Mouse (Mus musculus): Measurements from ENCODE around the gene Lsm14b. TPM values are rescaled to one million over a fixed set of nuclear protein-coding genes. Genes with fewer than 3 reads are reported as not detected.

The Lsm14b gene
- polyA plus RNA-seq, 1 experiment, result 55.6 TPM

DNA sequence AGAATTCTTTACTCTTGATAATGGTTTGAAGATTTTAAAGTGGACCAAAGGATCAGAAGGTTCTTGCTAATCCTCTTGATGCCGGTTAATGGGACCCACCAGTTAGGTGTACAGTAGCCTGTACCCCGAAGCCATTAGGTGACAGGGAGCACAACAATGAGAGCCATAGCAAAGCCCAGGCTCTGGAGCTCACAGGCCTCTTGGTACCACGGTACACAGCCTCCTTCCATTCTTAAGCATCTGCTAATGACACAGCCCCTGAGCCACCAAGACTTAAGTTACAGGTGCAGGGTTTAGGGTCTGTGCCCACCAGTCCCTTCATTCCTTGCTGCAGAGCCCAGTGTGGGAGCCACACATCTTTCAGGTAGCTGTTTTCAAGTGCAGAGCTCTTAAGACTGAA is 46.5 kb upstream of the Lsm14b start:
- no peak overlapping the region for H3K9ac ChIP-seq (ENCODE audit: low read depth, poor library complexity, severe bottlenecking)
- no peak for TF ChIP-seq EP300 (IDR thresholded peaks at IDR 0.05; ENCODE audit: insufficient read depth, low read depth, low read length)
- TF ChIP-seq POLR2A (IDR thresholded peaks at IDR 0.05; ENCODE audit: insufficient read depth, low read length), result no peak
- TF ChIP-seq CTCF (IDR thresholded peaks at IDR 0.05; ENCODE audit: low read depth, low read length), result no peak
- H3K4me3 ChIP-seq (ENCODE audit: low read depth, low read length), result no peak overlapping the region
- no peak overlapping the region for H3K27ac ChIP-seq (ENCODE audit: insufficient read depth, low read length)
- H3K4me1 ChIP-seq (ENCODE audit: control insufficient read depth, insufficient read depth, low read length), result peaks cover 3% of the 10 kb centered on the region
- no peaks in the 10 kb centered on the region for H3K27me3 ChIP-seq (ENCODE audit: control insufficient read depth, insufficient read depth, low read length, poor library complexity, severe bottlenecking)
- H3K36me3 ChIP-seq (ENCODE audit: control insufficient read depth, insufficient read depth, low read length, poor library complexity, severe bottlenecking), result no peaks in the 10 kb centered on the region
- H3K9me3 ChIP-seq (replicated peaks; ENCODE audit: control insufficient read depth, insufficient read depth, low read length, poor library complexity, severe bottlenecking), result no peaks in the 10 kb centered on the region

DNA sequence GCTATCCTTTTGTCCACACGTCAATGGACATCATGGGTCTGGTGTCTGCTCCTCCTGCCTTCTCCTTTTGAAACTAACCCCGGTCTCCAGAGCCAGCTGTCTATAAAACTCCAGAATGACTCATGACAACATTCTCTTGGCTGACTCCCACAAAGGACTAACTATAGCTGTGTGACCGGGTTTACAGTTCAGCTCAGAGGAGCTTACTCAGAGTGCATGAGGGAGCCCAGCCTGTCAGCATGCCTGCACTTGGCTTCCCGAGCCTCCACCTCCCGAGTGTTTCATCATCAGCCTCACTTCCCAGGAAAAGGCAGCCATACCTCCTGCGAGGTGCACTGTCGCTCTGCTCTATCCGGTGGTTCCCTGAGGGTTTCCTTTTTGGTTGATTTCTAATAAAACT is 45.0 kb upstream of the Lsm14b start:
- H3K27ac ChIP-seq (ENCODE audit: insufficient read depth, low read length), result no peak overlapping the region
- no peak overlapping the region for H3K4me3 ChIP-seq (ENCODE audit: low read depth, low read length)
- no peaks in the 10 kb centered on the region for H3K9me3 ChIP-seq (replicated peaks; ENCODE audit: control insufficient read depth, insufficient read depth, low read length, poor library complexity, severe bottlenecking)
- no peak overlapping the region for H3K9ac ChIP-seq (ENCODE audit: low read depth, poor library complexity, severe bottlenecking)
- TF ChIP-seq POLR2A (IDR thresholded peaks at IDR 0.05; ENCODE audit: insufficient read depth, low read length) (no peak), CTCF (IDR thresholded peaks at IDR 0.05; ENCODE audit: low read depth, low read length) (no peak), EP300 (IDR thresholded peaks at IDR 0.05; ENCODE audit: insufficient read depth, low read depth, low read length) (no peak)
- H3K27me3 ChIP-seq (ENCODE audit: control insufficient read depth, insufficient read depth, low read length, poor library complexity, severe bottlenecking), result no peaks in the 10 kb centered on the region
- H3K36me3 ChIP-seq (ENCODE audit: control insufficient read depth, insufficient read depth, low read length, poor library complexity, severe bottlenecking), result no peaks in the 10 kb centered on the region
- no peaks in the 10 kb centered on the region for H3K4me1 ChIP-seq (ENCODE audit: control insufficient read depth, insufficient read depth, low read length)

- H3K9me3 ChIP-seq (replicated peaks; ENCODE audit: control insufficient read depth, insufficient read depth, low read length, poor library complexity, severe bottlenecking), result no peaks in the 10 kb centered on the region
- no peaks in the 10 kb centered on the region for H3K27me3 ChIP-seq (ENCODE audit: control insufficient read depth, insufficient read depth, low read length, poor library complexity, severe bottlenecking)
- TF ChIP-seq EP300 (IDR thresholded peaks at IDR 0.05; ENCODE audit: insufficient read depth, low read depth, low read length), result no peak
- no peak for TF ChIP-seq POLR2A (IDR thresholded peaks at IDR 0.05; ENCODE audit: insufficient read depth, low read length)
- TF ChIP-seq CTCF (IDR thresholded peaks at IDR 0.05; ENCODE audit: low read depth, low read length), result no peak
- no peaks in the 10 kb centered on the region for H3K4me1 ChIP-seq (ENCODE audit: control insufficient read depth, insufficient read depth, low read length)
- no peak overlapping the region for H3K27ac ChIP-seq (ENCODE audit: insufficient read depth, low read length)
- no peak overlapping the region for H3K9ac ChIP-seq (ENCODE audit: low read depth, poor library complexity, severe bottlenecking)
- H3K4me3 ChIP-seq (ENCODE audit: low read depth, low read length), result no peak overlapping the region
- no peaks in the 10 kb centered on the region for H3K36me3 ChIP-seq (ENCODE audit: control insufficient read depth, insufficient read depth, low read length, poor library complexity, severe bottlenecking)
Measured at GRCm38 (mm10) chr2:179980616-179981015, 44.2 kb upstream of the Lsm14b start.

DNA sequence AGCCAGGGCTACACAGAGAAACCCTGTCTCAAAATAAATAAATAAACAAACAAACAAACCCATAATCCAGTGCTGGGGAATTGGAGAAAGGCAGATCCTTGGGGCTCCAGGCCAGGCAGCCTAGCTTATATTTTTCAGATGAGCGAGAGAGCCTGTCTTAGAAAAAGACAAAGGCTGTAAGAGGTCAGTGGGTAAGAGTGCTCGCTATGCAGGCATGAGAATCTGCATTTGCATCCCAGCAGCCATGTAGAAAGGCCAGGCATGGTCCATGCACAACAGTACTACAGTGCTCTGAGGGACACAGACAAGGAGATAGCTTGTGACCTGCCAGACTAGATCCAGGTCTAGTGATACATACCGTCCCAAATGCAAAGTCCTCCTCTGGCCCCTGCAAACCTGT is 42.1 kb upstream of the Lsm14b start:
- Histone ChIP-seq H3K27ac (ENCODE audit: insufficient read depth, low read length) (no peak overlapping the region), H3K9ac (ENCODE audit: low read depth, poor library complexity, severe bottlenecking) (no peak overlapping the region), H3K4me1 (ENCODE audit: control insufficient read depth, insufficient read depth, low read length) (no peaks in the 10 kb centered on the region), H3K27me3 (ENCODE audit: control insufficient read depth, insufficient read depth, low read length, poor library complexity, severe bottlenecking) (no peaks in the 10 kb centered on the region), H3K9me3 (replicated peaks; ENCODE audit: control insufficient read depth, insufficient read depth, low read length, poor library complexity, severe bottlenecking) (no peaks in the 10 kb centered on the region), H3K4me3 (ENCODE audit: low read depth, low read length) (no peak overlapping the region), H3K36me3 (ENCODE audit: control insufficient read depth, insufficient read depth, low read length, poor library complexity, severe bottlenecking) (no peaks in the 10 kb centered on the region)
- TF ChIP-seq CTCF (IDR thresholded peaks at IDR 0.05; ENCODE audit: low read depth, low read length) (no peak), EP300 (IDR thresholded peaks at IDR 0.05; ENCODE audit: insufficient read depth, low read depth, low read length) (no peak), POLR2A (IDR thresholded peaks at IDR 0.05; ENCODE audit: insufficient read depth, low read length) (no peak)

DNA sequence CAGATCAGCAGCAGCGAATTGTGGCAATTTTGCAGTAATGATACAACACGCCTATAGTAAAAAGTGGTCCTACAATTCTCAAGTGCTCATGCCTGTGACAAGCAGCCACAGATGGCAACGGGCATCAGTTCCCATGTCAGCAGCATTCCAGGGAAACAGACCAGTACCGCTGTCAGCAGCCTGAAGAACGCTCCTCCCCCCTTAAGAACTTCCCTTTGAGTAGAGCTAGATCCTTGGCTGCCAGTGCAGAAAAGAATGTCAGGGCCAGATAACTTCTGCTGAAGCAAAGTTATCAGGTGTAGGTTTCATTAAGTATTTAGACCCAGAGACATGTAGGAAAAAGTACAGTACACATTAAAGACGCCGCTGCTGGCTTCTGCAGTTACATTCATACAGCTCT is 40.0 kb upstream of the Lsm14b start:
- Histone ChIP-seq H3K27ac (ENCODE audit: insufficient read depth, low read length) (no peak overlapping the region), H3K4me3 (ENCODE audit: low read depth, low read length) (no peak overlapping the region), H3K9ac (ENCODE audit: low read depth, poor library complexity, severe bottlenecking) (no peak overlapping the region), H3K4me1 (ENCODE audit: control insufficient read depth, insufficient read depth, low read length) (no peaks in the 10 kb centered on the region), H3K27me3 (ENCODE audit: control insufficient read depth, insufficient read depth, low read length, poor library complexity, severe bottlenecking) (no peaks in the 10 kb centered on the region), H3K9me3 (replicated peaks; ENCODE audit: control insufficient read depth, insufficient read depth, low read length, poor library complexity, severe bottlenecking) (no peaks in the 10 kb centered on the region), H3K36me3 (ENCODE audit: control insufficient read depth, insufficient read depth, low read length, poor library complexity, severe bottlenecking) (no peaks in the 10 kb centered on the region)
- TF ChIP-seq CTCF (IDR thresholded peaks at IDR 0.05; ENCODE audit: low read depth, low read length) (no peak), EP300 (IDR thresholded peaks at IDR 0.05; ENCODE audit: insufficient read depth, low read depth, low read length) (no peak), POLR2A (IDR thresholded peaks at IDR 0.05; ENCODE audit: insufficient read depth, low read length) (no peak)

GRCm38 (mm10) chr2:179985695-179986094 is 39.1 kb upstream of the Lsm14b start:
- Histone ChIP-seq H3K9ac (ENCODE audit: low read depth, poor library complexity, severe bottlenecking) (no peak overlapping the region), H3K36me3 (ENCODE audit: control insufficient read depth, insufficient read depth, low read length, poor library complexity, severe bottlenecking) (no peaks in the 10 kb centered on the region), H3K9me3 (replicated peaks; ENCODE audit: control insufficient read depth, insufficient read depth, low read length, poor library complexity, severe bottlenecking) (no peaks in the 10 kb centered on the region), H3K4me3 (ENCODE audit: low read depth, low read length) (no peak overlapping the region), H3K4me1 (ENCODE audit: control insufficient read depth, insufficient read depth, low read length) (no peaks in the 10 kb centered on the region), H3K27me3 (ENCODE audit: control insufficient read depth, insufficient read depth, low read length, poor library complexity, severe bottlenecking) (no peaks in the 10 kb centered on the region), H3K27ac (ENCODE audit: insufficient read depth, low read length) (no peak overlapping the region)
- no peak for TF ChIP-seq EP300 (IDR thresholded peaks at IDR 0.05; ENCODE audit: insufficient read depth, low read depth, low read length)
- no peak for TF ChIP-seq POLR2A (IDR thresholded peaks at IDR 0.05; ENCODE audit: insufficient read depth, low read length)
- no peak for TF ChIP-seq CTCF (IDR thresholded peaks at IDR 0.05; ENCODE audit: low read depth, low read length)

Data from ES-Bruce4 (cell line).